Mouse (Mus musculus) adrenal gland, postnatal 4 days (tissue): ENCODE results near the gene Lyrm4. TPM values are rescaled to one million over a fixed set of nuclear protein-coding genes. Genes with fewer than 3 reads are reported as not detected.

Source experiments
- DNase-seq, 2 experiments: peaks; one replicate each; pipeline ENCODE4 v3.0.0; 2021 to 2022; ENCODE audit warnings: low spot score in 2 of 2, mixed read lengths in 2 of 2
- total RNA-seq, 2 experiments: library from RNA; stranded (reverse); gene quantifications; 2 replicates each; pipeline ENCODE4 v1.2.3; 2021

The Lyrm4 gene
- total RNA-seq, 2 experiments from 2014 or later: 17.5 to 18.3 TPM

- DNase-seq: no peak
Measured at GRCm38 (mm10) chr13:35940934-35941333, 176.4 kb downstream of the Lyrm4 start.

DNA sequence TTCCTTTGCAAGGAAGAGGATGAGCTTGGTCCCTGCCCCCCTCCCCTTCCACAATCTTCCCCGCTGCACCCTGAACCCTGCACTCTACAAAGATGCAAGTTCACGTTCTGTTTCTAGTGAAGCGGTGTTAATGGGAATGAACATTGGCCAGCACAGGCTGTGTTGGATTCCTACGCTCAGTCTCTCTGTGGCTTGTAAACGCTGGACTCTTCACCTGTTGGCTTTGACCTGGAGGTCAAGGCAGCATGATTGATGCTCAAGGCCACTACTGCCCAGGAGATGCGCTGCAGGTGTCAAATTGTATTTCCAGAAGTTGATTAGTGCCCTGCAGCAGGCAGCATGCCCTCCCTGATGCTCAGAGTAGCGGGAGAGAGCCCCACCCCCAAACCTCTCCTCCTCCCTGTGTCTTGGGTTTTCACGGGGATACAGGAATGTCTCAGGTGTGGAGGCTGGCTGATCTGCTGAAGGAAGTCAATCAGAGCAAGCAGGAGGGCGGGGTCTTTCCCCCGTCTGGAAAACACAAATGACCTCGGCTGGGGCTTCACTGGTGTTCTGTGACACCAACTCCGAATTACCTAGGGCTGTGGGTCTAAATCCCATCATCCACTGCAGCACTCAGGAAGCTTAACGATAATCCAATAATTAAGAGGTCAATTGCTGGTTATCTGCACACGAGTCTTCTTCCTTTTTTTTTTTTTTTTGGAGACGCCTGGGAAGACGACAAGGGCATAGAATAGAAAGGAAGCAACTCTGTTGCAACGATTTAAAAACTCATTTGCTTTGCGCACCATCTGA is 177.3 kb downstream of the Lyrm4 start:
- DNase-seq: no peak

DNA sequence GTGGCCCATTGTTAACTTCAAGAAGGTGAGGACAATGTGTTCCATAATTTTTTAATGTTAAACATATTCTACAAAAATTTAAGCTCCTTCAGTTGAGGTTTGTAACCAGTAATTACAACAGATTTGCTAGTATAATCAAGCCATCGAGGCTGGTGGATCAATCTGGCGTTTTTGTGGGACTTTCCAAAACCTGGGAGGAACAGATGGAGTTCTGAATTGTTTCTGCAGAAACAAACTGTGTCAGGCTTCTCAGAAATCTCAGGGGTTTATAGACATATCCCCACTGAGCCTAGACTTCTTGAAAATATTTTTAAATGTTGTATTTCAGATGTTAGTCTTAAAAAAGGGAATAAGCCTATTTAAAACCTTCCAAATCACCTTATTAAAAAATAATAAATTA is 179.3 kb downstream of the Lyrm4 start:
- DNase-seq: no peak

Other genes starting within 250 kb of the Lyrm4 start
- gene Rpp40, start 211.2 kb downstream of the Lyrm4 start, total RNA-seq: 10 to 100 TPM; 16.2 to 17.9 TPM
- under 1 TPM; 0.20 to 0.51 TPM for gene Ppp1r3g, start 158.7 kb downstream of the Lyrm4 start, total RNA-seq
- 10 to 100 TPM; 81.7 to 82.0 TPM for gene Fars2, start 114 bp downstream of the Lyrm4 start, total RNA-seq